Mouse (Mus musculus): ENCODE data around the gene Brca1.
"Not testable (repeated sequence)": the region's sequence is repeated elsewhere in the genome, so short reads cannot be mapped to it uniquely, and the experiment has no call there.

The Brca1 gene

DNA sequence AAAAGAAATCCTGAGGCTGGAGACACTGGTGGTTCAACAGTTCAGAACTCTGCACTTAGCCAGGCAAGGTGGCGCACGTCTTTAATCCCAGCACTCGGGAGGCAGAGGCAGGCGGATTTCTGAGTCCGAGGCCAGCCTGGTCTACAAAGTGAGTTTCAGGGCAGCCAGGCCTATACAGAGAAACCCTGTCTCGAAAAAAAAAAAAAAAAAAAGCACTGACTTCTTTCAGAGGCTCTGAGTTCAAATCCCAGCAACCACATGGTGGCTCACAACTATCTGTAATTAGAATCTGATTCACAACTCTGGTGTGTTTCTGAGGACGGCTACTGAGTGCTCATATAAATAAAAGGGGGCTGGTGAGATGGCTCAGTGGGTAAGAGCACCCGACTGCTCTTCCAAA is 104.9 kb downstream of the Brca1 start:
- not testable (repeated sequence) for DNase-seq

DNA sequence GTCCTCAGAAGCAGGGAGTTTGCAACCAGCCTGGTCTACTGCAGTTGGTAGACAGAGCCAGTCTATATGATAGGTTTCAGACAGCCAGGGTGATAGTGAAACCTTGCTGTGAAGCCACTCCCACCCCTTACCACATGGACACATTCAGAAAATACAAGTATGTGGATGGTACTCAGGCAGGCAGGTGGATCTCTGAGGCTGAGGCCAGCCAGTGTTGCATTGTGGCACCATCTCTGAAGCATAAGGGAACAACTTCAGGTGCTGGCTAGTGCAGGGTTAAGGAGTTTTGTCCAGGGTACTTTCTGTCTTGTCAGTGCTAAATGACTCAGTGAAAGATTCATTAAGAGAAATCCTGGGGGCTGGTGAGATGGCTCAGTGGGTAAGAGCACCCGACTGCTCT is 105.4 kb downstream of the Brca1 start:
- no peak for DNase-seq

DNA sequence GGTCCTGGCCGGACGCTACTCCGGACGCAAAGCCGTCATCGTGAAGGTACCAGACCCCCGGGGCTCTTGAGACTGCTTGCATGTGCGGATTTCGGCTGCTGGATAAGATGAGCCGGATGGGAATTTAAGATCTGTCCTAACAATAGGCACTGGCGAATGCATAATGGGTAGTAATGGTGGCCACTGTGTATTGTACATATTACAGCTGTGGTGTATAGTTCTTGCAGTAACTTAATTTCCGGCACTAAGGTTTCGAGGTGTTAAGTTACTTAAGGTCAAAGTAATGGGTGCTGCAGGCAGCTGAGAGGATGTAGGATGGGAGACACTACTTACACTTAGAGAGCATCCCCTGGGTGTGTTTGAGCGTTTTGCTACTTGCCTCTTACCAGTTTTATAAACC is 109.0 kb downstream of the Brca1 start:
- no peak for DNase-seq

DNA sequence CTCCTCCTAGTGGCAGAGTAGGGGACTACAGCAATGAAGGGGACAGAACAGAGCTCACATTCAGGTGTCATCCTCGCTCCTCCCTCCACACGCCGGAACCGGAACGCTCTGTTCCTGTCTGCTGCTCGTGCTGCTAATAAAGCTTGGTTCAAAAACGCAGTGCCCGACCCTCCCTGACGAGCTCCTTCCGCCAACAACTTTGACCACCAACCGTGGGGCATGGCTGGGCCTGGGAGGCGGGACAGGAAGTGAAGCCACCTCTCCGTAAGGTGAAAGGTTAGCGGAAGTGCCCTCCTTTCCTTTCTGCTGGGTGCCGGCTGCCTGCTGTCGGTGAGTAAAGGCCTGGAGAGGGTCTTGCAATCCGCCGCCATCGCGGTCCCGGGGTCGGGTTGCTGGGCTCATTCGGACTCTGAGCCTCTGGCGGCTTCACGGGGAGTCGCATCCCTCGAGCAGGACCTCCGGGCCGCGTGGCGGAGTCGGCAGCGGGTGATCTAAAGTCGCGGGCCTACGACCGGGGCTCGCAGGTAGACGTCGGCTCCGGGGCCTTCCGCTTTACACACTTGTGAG is 109.5 kb downstream of the Brca1 start, which contains the start of gene Rpl27:
Gene Rpl27, plus strand, starts transcription at position 172 of the 567 bp plus-strand sequence.
- peak; percentile 93 for DNase-seq

DNA sequence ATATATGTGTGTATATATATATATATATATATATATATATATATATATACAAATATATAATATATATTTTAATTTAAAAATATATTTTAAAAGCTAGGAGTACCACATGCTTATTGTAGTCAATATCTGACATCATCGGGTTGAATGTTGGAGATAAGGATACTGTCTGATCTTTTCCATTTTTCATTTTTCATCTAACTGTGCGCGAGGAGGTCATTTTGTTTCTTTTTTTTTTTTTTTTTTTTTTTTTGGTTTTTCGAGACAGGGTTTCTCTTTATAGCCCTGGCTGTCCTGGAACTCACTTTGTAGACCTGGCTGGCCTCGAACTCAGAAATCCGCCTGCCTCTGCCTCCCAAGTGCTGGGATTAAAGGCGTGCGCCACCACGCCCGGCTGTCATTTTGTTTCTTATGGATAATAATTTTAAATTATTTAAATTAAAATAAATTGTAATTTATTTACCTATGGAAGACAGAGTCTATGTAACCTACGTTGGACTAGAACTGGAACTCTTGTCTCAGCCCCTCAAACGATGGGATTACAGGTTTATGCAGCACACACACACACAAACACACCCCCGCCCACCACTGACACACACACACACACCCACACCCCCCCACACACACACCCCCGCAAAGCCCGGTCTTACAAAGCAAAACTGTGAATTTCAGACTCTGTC is 110.2 kb downstream of the Brca1 start:
- not testable (repeated sequence) for DNase-seq
